Mouse (Mus musculus) G1E (cell line): ENCODE data around the gene Icam4. TPM values are rescaled to one million over a fixed set of nuclear protein-coding genes. Genes with fewer than 3 reads are reported as not detected.
A peak's percentile ranks its signal among the peaks of the same experiment; 100 is the strongest.

Source experiments
- ATAC-seq: 2 replicates; pipeline ENCODE4 v1.8.0; 2016; ENCODE audit warnings: mild to moderate bottlenecking; ENCODE audit not compliant: insufficient number of reproducible peaks, poor library complexity, low FRiP score, severe bottlenecking; ENCODE audit errors: extremely low read depth
- DNase-seq: peaks from one replicate; pipeline ENCODE4 v3.0.0; 2012; ENCODE audit warnings: low spot score
- H3K27me3 ChIP-seq: 2 replicates; pipeline ENCODE4 v1.6.1; 2012; ENCODE audit warnings: mild to moderate bottlenecking, low read length, inconsistent platforms; ENCODE audit not compliant: insufficient read depth
- H3K36me3 ChIP-seq: replicated peaks from 2 replicates; pipeline ENCODE3; 2012; ENCODE audit warnings: mild to moderate bottlenecking, inconsistent platforms
- H3K4me1 ChIP-seq: 2 replicates; pipeline ENCODE4 v1.6.1; 2012; ENCODE audit warnings: low read depth, low read length, inconsistent platforms, mixed read lengths; ENCODE audit not compliant: insufficient read depth
- H3K4me3 ChIP-seq: 2 replicates; pipeline ENCODE4 v1.5.1; 2012; ENCODE audit warnings: low read depth, mild to moderate bottlenecking, inconsistent platforms, low read length, moderate library complexity, mixed read lengths
- H3K9me3 ChIP-seq: replicated peaks from 2 replicates; pipeline ENCODE4 v1.6.1; 2012; ENCODE audit warnings: inconsistent platforms
- CTCF ChIP-seq: IDR thresholded peaks from 2 replicates; pipeline ENCODE4 v1.5.1; 2012; ENCODE audit warnings: low read depth, low read length, inconsistent platforms, mixed read lengths
- GATA1 ChIP-seq: IDR thresholded peaks from 2 replicates; pipeline ENCODE4 v1.6.1; 2012; ENCODE audit warnings: borderline replicate concordance, low read length, inconsistent platforms, mixed read lengths
- GATA2 ChIP-seq: IDR thresholded peaks from 2 replicates; pipeline ENCODE4 v1.6.1; 2012; ENCODE audit warnings: low read depth, low read length, inconsistent platforms, borderline replicate concordance
- POLR2AphosphoS5 ChIP-seq: IDR thresholded peaks from 2 replicates; pipeline ENCODE4 v1.6.1; 2012; ENCODE audit warnings: low read depth, low read length, inconsistent platforms; ENCODE audit not compliant: insufficient replicate concordance
- TAL1 ChIP-seq: conservative IDR thresholded peaks from 2 replicates; pipeline ENCODE4 v1.6.1; 2012; ENCODE audit warnings: low read depth, low read length, inconsistent platforms, mixed read lengths
- polyA plus RNA-seq: library from polyadenylated mRNA; stranded (reverse); fragments of >175 nt; gene quantifications from 2 replicates; pipeline ENCODE4 v1.2.3, GENCODE M21; 2012
- total RNA-seq, 2 experiments: library from RNA; stranded (forward) in 1 of 2; stranded (reverse) in 1 of 2; fragments of 200-1000 nt in 1 of 2; fragments of >200 nt in 1 of 2; fragmentation: Nextera tagmentation in 1 of 2; gene quantifications; 2 replicates each; pipeline ENCODE4 v1.2.3; 2014 to 2017

Icam4 gene
- total and polyA plus RNA-seq, 3 experiments = 4.8 to 11.2 (median 8.2) TPM

DNA sequence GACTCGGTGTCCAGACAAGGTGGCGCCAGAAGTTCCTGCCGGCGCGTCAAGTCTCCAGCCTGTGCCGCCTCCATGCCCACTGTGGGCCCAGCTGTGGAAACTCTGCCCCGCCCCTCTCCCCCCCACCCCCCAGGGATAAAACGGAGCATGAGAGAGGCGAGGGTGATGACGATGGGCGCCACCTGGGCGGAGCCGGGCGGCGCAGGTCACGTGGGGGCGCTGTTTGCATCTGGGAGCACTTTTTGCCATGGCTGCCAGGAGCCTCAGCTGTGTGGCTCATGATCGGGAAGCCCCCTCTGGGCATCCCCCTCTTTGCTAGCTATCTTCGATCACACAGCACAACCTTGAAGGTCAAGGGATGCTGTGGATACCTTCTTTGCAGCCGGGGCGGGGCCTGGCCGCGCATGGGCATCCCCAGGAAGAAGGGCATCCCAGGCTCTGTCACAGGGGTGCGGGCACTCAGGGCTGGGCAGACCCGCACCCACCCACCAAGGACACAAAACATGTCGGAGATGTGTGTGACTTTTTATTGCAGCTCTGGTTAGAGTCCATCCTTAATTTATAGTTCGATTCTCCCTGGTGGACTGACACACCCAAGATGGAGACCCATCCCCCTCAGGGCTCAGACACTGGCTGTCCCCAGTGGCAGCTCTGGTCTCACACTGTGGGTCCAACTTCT lies 38.0 kb downstream of the Icam4 start, which contains the start of gene Zglp1:
Zglp1 (minus strand) TSS at position 88 of the 679 bp plus-strand sequence.
- H3K4me3 ChIP-seq = no peak within 1 kb of the TSS
- H3K4me1 ChIP-seq = peaks cover 25% of the 10 kb centered on the region
- peaks cover 92% of the 10 kb centered on the region for H3K36me3 ChIP-seq
- no peaks in the 10 kb centered on the region for H3K27me3 ChIP-seq
- ATAC-seq = no peak
- H3K9me3 ChIP-seq = no peaks in the 10 kb centered on the region
- TF ChIP-seq TAL1 (no peak), CTCF (no peak), POLR2AphosphoS5 (no peak), GATA2 (no peak), GATA1 (no peak)
- DNase-seq = no peak

DNA sequence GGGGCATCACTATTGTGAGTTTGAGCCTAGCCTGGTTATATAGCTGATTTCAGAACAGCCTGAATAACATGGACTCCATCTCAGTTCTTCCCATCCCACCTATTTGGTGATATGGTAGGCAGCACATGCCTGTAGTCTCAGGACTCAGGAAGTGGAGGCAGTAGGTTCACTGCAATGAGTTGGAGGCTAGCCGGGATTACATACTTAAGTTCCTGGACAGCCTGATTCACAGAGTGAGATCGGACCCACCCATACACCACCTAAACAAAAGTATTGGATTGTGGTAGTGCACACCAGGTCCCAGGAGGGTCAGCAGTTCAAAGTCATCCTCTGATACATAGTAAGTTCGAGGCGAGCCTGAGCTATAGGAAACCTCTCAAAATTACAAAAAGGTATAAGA lies 43.5 kb downstream of the Icam4 start:
- Histone ChIP-seq H3K4me1 (peaks cover 42% of the 10 kb centered on the region), H3K36me3 (peaks cover 87% of the 10 kb centered on the region), H3K27me3 (no peaks in the 10 kb centered on the region), H3K9me3 (no peaks in the 10 kb centered on the region), H3K4me3 (peak overlapping the region; percentile 100)
- DNase-seq = no peak
- TF ChIP-seq POLR2AphosphoS5 (peak; percentile 66; the same call in 1 of the 2 replicates), TAL1 (no peak)
- peak; percentile 9; the same call in 1 of the 2 replicates for ATAC-seq

DNA sequence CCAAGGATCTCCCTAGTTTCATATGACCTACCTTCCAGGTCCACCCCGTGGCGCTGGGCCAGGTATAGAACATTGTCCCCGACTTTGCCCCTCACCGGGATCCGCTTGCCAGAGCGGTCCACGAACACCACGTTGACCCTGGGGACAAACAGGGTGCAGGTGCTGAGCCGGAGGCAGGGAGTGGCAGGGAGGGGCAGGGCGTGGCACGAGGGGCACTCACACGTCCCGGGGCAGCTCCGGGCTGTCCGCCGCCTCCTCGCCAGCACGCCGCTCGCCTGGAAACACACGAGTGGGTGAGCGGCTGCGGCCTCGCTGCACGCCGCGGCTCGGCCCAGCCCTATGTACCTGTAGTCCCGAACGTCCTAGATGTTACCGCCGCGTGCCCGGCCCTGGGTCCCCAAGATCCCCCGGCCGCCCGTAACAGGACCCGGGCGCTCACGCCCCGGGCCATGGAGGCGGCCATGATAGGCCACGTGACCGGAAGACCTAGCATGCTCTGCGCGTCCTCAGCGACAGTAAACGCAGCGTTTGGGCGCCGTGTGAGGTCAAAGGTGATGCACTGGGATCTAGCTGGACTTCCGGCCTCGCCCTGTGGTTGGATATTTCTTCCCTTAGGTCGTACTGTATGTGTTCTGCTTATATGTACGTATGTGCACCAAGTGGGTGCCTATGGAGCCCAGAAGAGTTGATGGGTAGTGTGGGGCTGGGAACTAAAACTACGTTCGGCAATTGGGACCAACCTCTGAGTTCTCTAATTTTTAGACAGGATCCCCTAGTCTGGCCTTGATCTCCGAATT lies 44.1 kb downstream of the Icam4 start, which contains the start of the genes Gm49373 and Fdx1l:
Gm49373 (minus strand) TSS at position 53 of the 797 bp plus-strand sequence.
Fdx1l (minus strand) TSS at position 571 of the 797 bp plus-strand sequence.
- H3K27me3 ChIP-seq = no peaks in the 10 kb centered on the region
- ATAC-seq (peak; percentile 80), DNase-seq (peak; percentile 91)
- TF ChIP-seq POLR2AphosphoS5 (peak; percentile 73; the same call in 1 of the 2 replicates), TAL1 (no peak), CTCF (no peak)
- peaks cover 38% of the 10 kb centered on the region for H3K4me1 ChIP-seq
- H3K36me3 ChIP-seq = peaks cover 87% of the 10 kb centered on the region
- H3K4me3 ChIP-seq = peak within 1 kb of the TSS; percentile 100
- no peaks in the 10 kb centered on the region for H3K9me3 ChIP-seq

DNA sequence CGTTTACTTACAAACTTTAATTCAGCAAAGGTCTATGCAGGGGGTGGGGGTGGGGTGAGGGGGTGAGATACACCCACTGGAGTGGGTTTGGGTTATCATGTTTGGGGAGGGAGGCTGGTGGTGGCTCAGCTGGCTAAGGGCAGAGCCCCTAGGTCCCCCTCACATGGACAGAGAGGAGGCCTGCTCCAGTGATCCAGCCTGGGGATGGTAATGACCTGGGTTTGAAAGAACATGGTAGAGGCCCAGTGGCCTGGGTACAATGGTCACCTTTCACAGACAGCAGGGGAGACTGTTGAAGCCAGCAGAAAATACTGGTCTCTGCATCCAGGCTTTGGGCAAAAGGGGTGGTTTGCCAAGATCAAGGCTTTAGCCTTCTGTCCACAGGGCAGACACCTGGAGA lies 45.0 kb downstream of the Icam4 start:
- TF ChIP-seq TAL1 = no peak
- no peak for TF ChIP-seq GATA1
- TF ChIP-seq POLR2AphosphoS5 = no peak
- no peak for TF ChIP-seq CTCF
- no peak for TF ChIP-seq GATA2
- peaks cover 38% of the 10 kb centered on the region for H3K4me1 ChIP-seq
- peaks cover 87% of the 10 kb centered on the region for H3K36me3 ChIP-seq
- H3K27me3 ChIP-seq = no peaks in the 10 kb centered on the region
- H3K4me3 ChIP-seq = no peak overlapping the region; the same call in 1 of the 2 replicates
- ATAC-seq (no peak), DNase-seq (no peak)
- no peaks in the 10 kb centered on the region for H3K9me3 ChIP-seq

DNA sequence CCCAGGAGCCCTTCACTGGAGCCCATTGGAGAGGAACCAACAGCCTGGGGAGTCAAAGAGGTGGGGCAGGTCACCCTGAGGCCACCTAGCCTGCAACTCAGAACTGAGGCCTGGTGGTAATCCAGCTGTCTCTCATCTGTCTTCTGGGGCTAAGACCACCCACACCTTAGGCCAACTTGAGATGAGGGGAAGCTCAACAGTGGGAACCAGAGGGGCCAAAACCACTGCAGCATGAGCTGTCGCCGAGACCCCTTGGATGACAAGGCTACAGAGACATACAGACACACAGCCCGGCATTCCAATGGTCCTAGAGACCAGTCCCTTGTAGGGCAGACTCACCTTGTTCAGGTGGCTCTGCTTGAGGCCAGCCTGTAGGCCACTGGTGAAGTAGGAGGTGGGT lies 46.5 kb downstream of the Icam4 start:
- H3K4me1 ChIP-seq = peaks cover 38% of the 10 kb centered on the region
- H3K4me3 ChIP-seq = no peak overlapping the region
- DNase-seq (no peak), ATAC-seq (no peak)
- no peak for TF ChIP-seq GATA2
- no peak for TF ChIP-seq CTCF
- TF ChIP-seq TAL1 = no peak
- no peak for TF ChIP-seq GATA1
- no peak for TF ChIP-seq POLR2AphosphoS5
- no peaks in the 10 kb centered on the region for H3K27me3 ChIP-seq
- no peaks in the 10 kb centered on the region for H3K9me3 ChIP-seq
- H3K36me3 ChIP-seq = peaks cover 89% of the 10 kb centered on the region

Other genes starting within 250 kb of the Icam4 start
Only the 20 nearest of the 22 such genes appear.
- gene Col5a3, start 214.3 kb upstream of the Icam4 start, total RNA-seq (2014; fragmentation: Nextera tagmentation) = not detected in 2 replicates
- 0.11 TPM in 1 of 2 replicates, not detected in the other for gene Col5a3, start 214.3 kb upstream of the Icam4 start, total RNA-seq (2017)
- not detected in 2 replicates for gene Col5a3, start 214.3 kb upstream of the Icam4 start, polyA plus RNA-seq
- gene Rdh8, start 210.9 kb upstream of the Icam4 start, total RNA-seq (2014; fragmentation: Nextera tagmentation) = not detected in 2 replicates
- 0.06 TPM in 1 of 2 replicates, not detected in the other for gene Rdh8, start 210.9 kb upstream of the Icam4 start, total RNA-seq (2017)
- gene Rdh8, start 210.9 kb upstream of the Icam4 start, polyA plus RNA-seq = not detected in 2 replicates
- gene A230050P20Rik, start 160.7 kb upstream of the Icam4 start, total RNA-seq (2014; fragmentation: Nextera tagmentation) = not detected in 2 replicates
- gene A230050P20Rik, start 160.7 kb upstream of the Icam4 start, total RNA-seq (2017) = 0.05 TPM in 1 of 2 replicates, not detected in the other
- gene A230050P20Rik, start 160.7 kb upstream of the Icam4 start, polyA plus RNA-seq = 0.04 and 0.05 TPM in 2 replicates
- gene Angptl6, start 149.6 kb upstream of the Icam4 start, total RNA-seq (2014; fragmentation: Nextera tagmentation) = 1.2 and 5.1 TPM in 2 replicates
- gene Angptl6, start 149.6 kb upstream of the Icam4 start, total RNA-seq (2017) = 0.66 and 0.93 TPM in 2 replicates
- 2.4 and 3.1 TPM in 2 replicates for gene Angptl6, start 149.6 kb upstream of the Icam4 start, polyA plus RNA-seq
- gene Ppan, start 141.2 kb upstream of the Icam4 start, total RNA-seq (2014; fragmentation: Nextera tagmentation) = 40.3 and 47.7 TPM in 2 replicates
- gene Ppan, start 141.2 kb upstream of the Icam4 start, total RNA-seq (2017) = 66.9 and 71.7 TPM in 2 replicates
- 297 and 313 TPM in 2 replicates for gene Ppan, start 141.2 kb upstream of the Icam4 start, polyA plus RNA-seq
- gene Eif3g, start 130.8 kb upstream of the Icam4 start, total RNA-seq (2014; fragmentation: Nextera tagmentation) = 198 and 222 TPM in 2 replicates
- 173 and 175 TPM in 2 replicates for gene Eif3g, start 130.8 kb upstream of the Icam4 start, total RNA-seq (2017)
- gene Eif3g, start 130.8 kb upstream of the Icam4 start, polyA plus RNA-seq = 475 and 545 TPM in 2 replicates
- gene Dnmt1, start 69.5 kb upstream of the Icam4 start, total RNA-seq (2014; fragmentation: Nextera tagmentation) = 142 and 148 TPM in 2 replicates
- 167 and 197 TPM in 2 replicates for gene Dnmt1, start 69.5 kb upstream of the Icam4 start, total RNA-seq (2017)
- gene Dnmt1, start 69.5 kb upstream of the Icam4 start, polyA plus RNA-seq = 178 and 209 TPM in 2 replicates
- 1.8 and 8.4 TPM in 2 replicates for gene S1pr2, start 52.6 kb upstream of the Icam4 start, total RNA-seq (2014; fragmentation: Nextera tagmentation)
- 2.1 and 2.8 TPM in 2 replicates for gene S1pr2, start 52.6 kb upstream of the Icam4 start, total RNA-seq (2017)
- gene S1pr2, start 52.6 kb upstream of the Icam4 start, polyA plus RNA-seq = 1.6 TPM in 2 replicates
- gene Mrpl4, start 26.6 kb upstream of the Icam4 start, total RNA-seq (2014; fragmentation: Nextera tagmentation) = 38.4 and 39.6 TPM in 2 replicates
- gene Mrpl4, start 26.6 kb upstream of the Icam4 start, total RNA-seq (2017) = 39.1 and 51.5 TPM in 2 replicates
- 92.6 and 129 TPM in 2 replicates for gene Mrpl4, start 26.6 kb upstream of the Icam4 start, polyA plus RNA-seq
- gene Icam1, start 13.4 kb upstream of the Icam4 start, total RNA-seq (2014; fragmentation: Nextera tagmentation) = 9.6 and 9.9 TPM in 2 replicates
- gene Icam1, start 13.4 kb upstream of the Icam4 start, total RNA-seq (2017) = 15.7 and 17.1 TPM in 2 replicates
- gene Icam1, start 13.4 kb upstream of the Icam4 start, polyA plus RNA-seq = 5.0 and 5.8 TPM in 2 replicates
- not detected in 2 replicates for gene Icam5, start 2.7 kb downstream of the Icam4 start, total RNA-seq (2014; fragmentation: Nextera tagmentation)
- gene Icam5, start 2.7 kb downstream of the Icam4 start, total RNA-seq (2017) = 0.33 and 0.99 TPM in 2 replicates
- 0.30 and 0.38 TPM in 2 replicates for gene Icam5, start 2.7 kb downstream of the Icam4 start, polyA plus RNA-seq
- not detected in 2 replicates for gene Zglp1, start 37.7 kb downstream of the Icam4 start, total RNA-seq (2014; fragmentation: Nextera tagmentation)
- gene Zglp1, start 37.7 kb downstream of the Icam4 start, total RNA-seq (2017) = not detected in 2 replicates
- 4.0 and 4.5 TPM in 2 replicates for gene Zglp1, start 37.7 kb downstream of the Icam4 start, polyA plus RNA-seq
- gene Gm49373, start 43.7 kb downstream of the Icam4 start, total RNA-seq (2014; fragmentation: Nextera tagmentation) = 0.98 and 2.2 TPM in 2 replicates
- gene Gm49373, start 43.7 kb downstream of the Icam4 start, total RNA-seq (2017) = 0.33 and 1.0 TPM in 2 replicates
- 0.61 and 1.2 TPM in 2 replicates for gene Gm49373, start 43.7 kb downstream of the Icam4 start, polyA plus RNA-seq
- 52.4 and 58.5 TPM in 2 replicates for gene Fdx1l, start 44.2 kb downstream of the Icam4 start, total RNA-seq (2014; fragmentation: Nextera tagmentation)
- gene Fdx1l, start 44.2 kb downstream of the Icam4 start, total RNA-seq (2017) = 54.3 and 56.1 TPM in 2 replicates
- 30.6 and 31.0 TPM in 2 replicates for gene Fdx1l, start 44.2 kb downstream of the Icam4 start, polyA plus RNA-seq
- 95.6 and 162 TPM in 2 replicates for gene Gm38431, start 62.6 kb downstream of the Icam4 start, total RNA-seq (2014; fragmentation: Nextera tagmentation)
- 2.1 and 2.8 TPM in 2 replicates for gene Gm38431, start 62.6 kb downstream of the Icam4 start, total RNA-seq (2017)
- 382 and 444 TPM in 2 replicates for gene Gm38431, start 62.6 kb downstream of the Icam4 start, polyA plus RNA-seq
- 35.1 and 72.2 TPM in 2 replicates for gene Raver1, start 62.6 kb downstream of the Icam4 start, total RNA-seq (2014; fragmentation: Nextera tagmentation)
- gene Raver1, start 62.6 kb downstream of the Icam4 start, total RNA-seq (2017) = 18.5 and 19.6 TPM in 2 replicates
- 0.62 and 0.92 TPM in 2 replicates for gene Raver1, start 62.6 kb downstream of the Icam4 start, polyA plus RNA-seq
- gene Tyk2, start 101.9 kb downstream of the Icam4 start, total RNA-seq (2014; fragmentation: Nextera tagmentation) = 16.1 and 16.6 TPM in 2 replicates
- gene Tyk2, start 101.9 kb downstream of the Icam4 start, total RNA-seq (2017) = 17.4 and 19.0 TPM in 2 replicates
- 17.3 and 19.0 TPM in 2 replicates for gene Tyk2, start 101.9 kb downstream of the Icam4 start, polyA plus RNA-seq
- 80.4 and 86.7 TPM in 2 replicates for gene Cdc37, start 120.6 kb downstream of the Icam4 start, total RNA-seq (2014; fragmentation: Nextera tagmentation)
- 124 and 193 TPM in 2 replicates for gene Cdc37, start 120.6 kb downstream of the Icam4 start, total RNA-seq (2017)
- 213 and 280 TPM in 2 replicates for gene Cdc37, start 120.6 kb downstream of the Icam4 start, polyA plus RNA-seq
- 2.5 and 2.9 TPM in 2 replicates for gene Pde4a, start 136.3 kb downstream of the Icam4 start, total RNA-seq (2014; fragmentation: Nextera tagmentation)
- 1.5 and 1.7 TPM in 2 replicates for gene Pde4a, start 136.3 kb downstream of the Icam4 start, total RNA-seq (2017)
- gene Pde4a, start 136.3 kb downstream of the Icam4 start, polyA plus RNA-seq = 1.4 and 1.5 TPM in 2 replicates
- 16.7 and 21.3 TPM in 2 replicates for gene Keap1, start 210.0 kb downstream of the Icam4 start, total RNA-seq (2014; fragmentation: Nextera tagmentation)
- 46.4 and 48.1 TPM in 2 replicates for gene Keap1, start 210.0 kb downstream of the Icam4 start, total RNA-seq (2017)
- gene Keap1, start 210.0 kb downstream of the Icam4 start, polyA plus RNA-seq = 73.3 and 81.7 TPM in 2 replicates